Mouse (Mus musculus) left cerebral cortex, postnatal 10 days (tissue): ENCODE measurements around the gene Erp27. TPM values are rescaled to one million over a fixed set of nuclear protein-coding genes. Genes with fewer than 3 reads are reported as not detected.

Experiments used
- DNase-seq, 2 experiments: peaks; one replicate each; pipeline ENCODE4 v3.0.0; 2021 to 2022; ENCODE audit warnings: low spot score in 2 of 2, mixed read lengths in 1 of 2; ENCODE audit errors: extremely low spot score in 1 of 2
- intact Hi-C: fragments of 180-260 bp; cut with DNase I; formaldehyde crosslinking; loops from one replicate; pipeline ENCODE4 v1.15.1; 2025
- total RNA-seq, 2 experiments: library from RNA; stranded (reverse); gene quantifications; 2 replicates each; pipeline ENCODE4 v1.2.3; 2021

Erp27 gene
- total RNA-seq, 2 experiments from 2014 or later = 0.69 TPM; not detected in 1

GRCm38 (mm10) chr6:136941051-136942021 is 19.4 kb upstream of the Erp27 start, which contains the start of gene Arhgdib:
Gene Arhgdib, minus strand, starts transcription at chr6:136941899.
- DNase-seq = peak in 1 of 2 experiments; percentile 59
- intact Hi-C loops = no loop called here

DNA sequence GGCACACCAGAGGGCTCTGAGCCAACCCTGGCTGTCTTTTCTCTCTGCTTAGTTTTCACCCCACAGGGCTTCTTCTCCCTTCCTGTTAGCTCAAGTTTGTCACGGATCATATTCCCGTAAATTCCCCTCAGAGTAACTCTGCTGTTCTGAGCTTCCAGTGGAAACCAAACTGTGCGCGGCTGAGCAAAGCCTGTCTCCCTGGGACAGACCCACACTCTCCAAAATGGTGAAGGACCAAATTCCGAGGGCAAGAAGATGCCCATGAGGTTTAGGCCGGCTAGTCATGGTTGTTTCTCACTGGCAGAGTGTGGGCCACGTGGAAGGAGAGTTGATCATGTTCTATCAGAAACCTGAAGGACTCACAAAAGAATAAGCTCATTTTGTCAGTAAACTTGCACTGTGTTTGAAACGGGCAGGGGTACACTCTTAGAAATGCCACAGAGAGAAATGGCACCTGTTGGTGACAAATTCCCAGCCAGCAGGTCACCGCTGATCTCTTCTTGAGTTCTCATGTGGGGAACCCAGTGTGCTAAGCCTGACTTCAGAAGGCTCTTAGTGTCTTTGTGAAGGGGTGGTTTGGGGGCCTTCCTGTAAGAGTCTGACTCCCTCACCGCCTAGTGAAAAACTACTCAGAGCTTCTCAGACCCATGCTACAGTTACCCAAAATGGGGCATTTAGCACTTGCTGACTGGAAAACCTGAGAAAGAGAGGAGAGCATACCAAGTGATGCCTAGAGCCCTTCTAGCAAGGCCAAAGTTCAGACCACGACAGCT is 18.4 kb upstream of the Erp27 start:
- intact Hi-C loops = no loop called here

GRCm38 (mm10) chr6:136939326-136940187 is 17.6 kb upstream of the Erp27 start:
- DNase-seq = no peak
- intact Hi-C loops = no loop called here

More for the DNA sequence above, 18.4 kb upstream of the Erp27 start:
- peak in 1 of 2 experiments; percentile 33 for DNase-seq

GRCm38 (mm10) chr6:136938331-136939126 is 16.5 kb upstream of the Erp27 start:
- intact Hi-C loops = no loop called here
- DNase-seq = peak in 1 of 2 experiments; percentile 53

DNA sequence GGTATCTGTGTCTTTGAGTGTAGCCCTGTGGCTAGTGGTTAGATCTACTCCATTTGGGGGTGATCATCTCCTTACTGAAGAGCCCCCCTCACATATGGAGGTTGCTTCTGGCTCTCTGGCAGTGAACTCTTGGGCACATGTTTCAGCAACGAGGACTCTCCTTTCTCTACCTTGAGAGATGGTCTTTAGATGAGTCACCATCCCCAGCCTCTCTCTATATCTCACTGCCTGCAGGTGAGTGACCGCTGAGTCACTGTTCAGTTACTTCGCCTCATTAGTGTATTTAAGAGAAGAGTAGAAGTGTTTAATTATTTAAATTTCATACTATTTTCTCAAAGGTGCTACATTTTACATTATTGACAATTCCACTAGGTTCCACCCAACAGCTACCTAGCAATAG is 15.1 kb upstream of the Erp27 start:
- no peak for DNase-seq
- intact Hi-C loops = no loop called here

DNA sequence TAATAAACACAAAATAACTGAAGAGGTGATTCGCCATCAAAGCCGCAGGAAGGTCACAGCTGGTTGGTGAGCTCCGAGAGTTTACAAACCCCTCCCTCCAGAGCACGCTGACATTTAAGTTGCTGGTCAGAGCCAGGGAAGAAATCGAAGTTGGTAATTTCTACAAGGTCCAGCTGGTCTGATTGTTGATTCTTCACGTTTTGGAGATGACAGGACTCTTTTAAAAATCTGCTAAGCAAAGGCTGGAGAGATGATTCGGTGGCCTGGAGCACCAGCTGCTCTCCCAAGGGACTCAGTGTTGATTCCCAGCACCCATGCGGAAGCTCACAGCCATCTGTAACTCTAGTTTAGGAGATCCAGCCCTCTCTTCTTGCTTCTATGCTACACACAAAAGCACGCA is 14.4 kb upstream of the Erp27 start:
- intact Hi-C loops = no loop called here
- no peak for DNase-seq

GRCm38 (mm10) chr6:136935233-136935632 is 13.3 kb upstream of the Erp27 start:
- no peak for DNase-seq
- intact Hi-C loops = no loop called here

GRCm38 (mm10) chr6:136934068-136934467 is 12.1 kb upstream of the Erp27 start:
- intact Hi-C loops = no loop called here
- no peak for DNase-seq

- intact Hi-C loops = no loop called here
- DNase-seq = no peak
Measured at GRCm38 (mm10) chr6:136931246-136931645, 9.3 kb upstream of the Erp27 start.

- peak in 1 of 2 experiments; percentile 56 for DNase-seq
- intact Hi-C loops = no loop called here
Measured at GRCm38 (mm10) chr6:136930677-136931076, 8.7 kb upstream of the Erp27 start.

DNA sequence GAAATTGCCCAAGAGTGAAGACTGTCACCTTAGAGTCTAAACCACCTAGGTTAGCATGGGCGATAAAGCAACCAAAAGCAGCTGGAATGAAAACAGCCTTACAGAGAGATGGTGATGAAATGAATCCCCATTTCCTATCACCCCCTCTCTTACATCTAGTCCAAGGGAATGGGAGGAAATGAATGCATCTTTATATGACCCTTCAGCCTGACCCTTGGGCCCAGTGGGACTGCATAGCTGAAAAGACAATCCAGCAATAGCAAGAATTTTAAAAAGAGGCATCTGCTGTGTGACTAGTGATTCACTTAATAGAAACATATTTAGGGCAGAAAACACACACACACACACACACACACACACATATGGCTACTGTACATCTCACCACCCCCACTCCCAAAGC is 5.6 kb upstream of the Erp27 start:
- intact Hi-C loops = no loop called here
- no peak for DNase-seq

GRCm38 (mm10) chr6:136925049-136925448 is 3.1 kb upstream of the Erp27 start:
- intact Hi-C loops = no loop called here
- DNase-seq = no peak

DNA sequence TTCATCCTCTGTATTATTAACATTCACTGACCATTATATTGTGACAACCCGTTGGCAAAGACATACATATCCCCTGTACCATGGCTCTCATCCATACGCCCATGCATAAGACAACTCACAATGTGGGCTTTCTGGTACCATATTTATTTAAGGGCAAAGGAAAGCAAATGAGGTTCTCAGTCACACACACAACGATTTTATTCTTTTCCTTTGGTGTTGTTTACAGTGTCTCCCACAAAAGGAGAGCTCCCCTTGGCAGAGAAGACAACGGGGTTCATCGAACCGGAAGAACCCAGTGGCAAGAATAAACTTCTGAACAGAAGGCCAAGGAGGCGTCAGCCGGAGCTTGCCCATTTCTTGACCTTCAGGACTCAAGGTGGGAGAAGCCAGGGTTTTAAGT is 1.6 kb upstream of the Erp27 start, which contains the start of gene Pde6h:
TSS of gene Pde6h (plus strand) at position 301 of the 400 bp plus-strand sequence.
- intact Hi-C loops = loop anchor here (5.0 kb wide), 1 partner anchor 39 kb away; no protein-coding TSS in a partner anchor
- DNase-seq = no peak

GRCm38 (mm10) chr6:136922871-136923270 is 891 bp upstream of the Erp27 start:
- no peak for DNase-seq
- intact Hi-C loops = loop anchor here (5.0 kb wide), 1 partner anchor 39 kb away; no protein-coding TSS in a partner anchor

DNA sequence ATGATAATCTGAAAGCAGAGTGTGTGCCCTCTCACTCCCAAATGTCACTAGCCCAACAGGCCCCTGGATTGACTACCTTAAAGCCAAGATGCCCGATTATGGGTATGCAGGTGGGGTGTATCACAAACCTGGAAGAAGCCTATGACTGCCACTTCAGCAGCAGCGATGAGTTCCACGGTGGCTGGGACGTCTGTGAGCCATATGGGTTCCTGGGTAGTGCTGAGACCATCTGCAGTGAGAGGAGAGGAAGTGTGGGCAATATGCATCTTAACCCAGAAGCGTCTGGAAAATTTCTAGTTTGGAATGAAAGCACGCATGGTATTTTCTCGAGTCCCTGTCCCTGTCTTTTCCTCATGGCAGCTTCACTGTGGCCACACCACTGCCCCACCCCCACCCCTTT is 379 bp downstream of the Erp27 start:
- intact Hi-C loops = loop anchor here (2.0 to 5.0 kb wide), 2 partner anchors 41 to 59 kb away; no protein-coding TSS in a partner anchor
- no peak for DNase-seq

DNA sequence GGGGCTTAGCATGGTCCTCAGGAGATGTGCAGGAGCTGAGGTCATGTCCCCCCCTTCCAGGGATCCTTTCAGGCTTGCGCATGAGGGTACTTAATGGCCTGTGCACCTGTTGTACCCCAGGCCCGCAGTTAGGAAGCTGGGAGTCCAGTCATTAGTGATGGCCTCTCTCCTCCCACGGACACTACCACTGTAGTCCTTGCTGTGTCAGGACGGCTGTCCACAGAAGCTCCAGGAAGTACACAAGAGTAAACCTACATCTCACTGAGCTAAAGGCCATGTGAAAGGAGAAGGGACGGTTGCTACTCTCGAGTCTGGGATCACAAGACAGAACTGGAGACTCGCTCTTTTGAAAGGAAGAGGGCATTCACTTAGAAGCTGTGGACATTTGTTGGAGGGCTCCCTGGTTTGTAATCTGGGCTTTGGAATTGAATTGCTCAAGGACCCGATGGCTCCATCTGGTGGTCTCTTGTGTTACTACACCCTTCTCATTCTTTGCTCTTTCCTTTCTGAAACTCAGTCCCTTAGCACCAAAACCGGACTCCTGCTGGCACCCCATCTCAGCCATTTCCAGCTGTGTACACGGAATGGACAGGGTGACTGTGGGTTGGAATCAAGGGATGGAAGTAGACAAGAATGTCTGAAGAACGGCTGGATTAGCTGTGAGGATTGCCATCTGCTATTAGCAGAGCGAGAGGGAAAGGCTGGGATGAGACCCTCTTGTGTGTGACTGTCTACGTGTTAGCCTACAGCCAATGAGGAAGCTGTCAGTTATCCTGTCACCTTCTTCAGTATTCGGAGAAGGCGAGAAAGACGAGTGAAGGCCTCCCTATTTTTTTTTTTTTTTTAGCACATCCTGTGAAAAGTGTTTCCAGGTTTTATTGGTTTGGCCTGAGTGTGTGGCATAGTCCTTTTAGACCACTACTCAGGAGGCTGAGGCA is 1.4 kb downstream of the Erp27 start:
- intact Hi-C loops = loop anchor here (2.0 to 5.0 kb wide), 2 partner anchors 42 to 58 kb away; no protein-coding TSS in a partner anchor
- DNase-seq = peak; percentile 71 to 77

DNA sequence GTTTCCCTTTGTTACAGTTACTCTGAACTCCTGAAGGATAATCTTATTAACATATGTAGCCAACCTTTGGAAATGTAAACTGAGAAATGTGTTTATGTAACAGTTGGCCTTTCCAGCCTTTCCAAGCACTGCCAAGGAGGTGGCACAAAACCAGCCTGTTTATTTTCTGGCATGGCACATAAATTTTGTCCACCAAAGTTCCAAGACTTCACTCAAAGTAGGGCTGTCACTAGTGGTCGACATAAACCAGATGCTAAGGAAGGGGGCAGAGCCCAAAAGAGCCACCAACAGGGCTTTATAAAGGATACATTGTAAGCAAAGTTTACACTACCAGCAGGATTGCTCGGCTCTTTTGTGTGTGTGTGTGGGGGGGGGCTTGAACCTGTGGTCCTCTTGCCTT is 4.1 kb downstream of the Erp27 start:
- no peak for DNase-seq
- intact Hi-C loops = no loop called here
